Mouse (Mus musculus): ENCODE measurements around the gene Ttc22. TPM values are rescaled to one million over a fixed set of nuclear protein-coding genes. Genes with fewer than 3 reads are reported as not detected.
A peak's percentile ranks its signal among the peaks of the same experiment; 100 is the strongest.

Ttc22 gene
- polyA plus RNA-seq, 2 experiments, result 5.9 to 6.9 TPM

DNA sequence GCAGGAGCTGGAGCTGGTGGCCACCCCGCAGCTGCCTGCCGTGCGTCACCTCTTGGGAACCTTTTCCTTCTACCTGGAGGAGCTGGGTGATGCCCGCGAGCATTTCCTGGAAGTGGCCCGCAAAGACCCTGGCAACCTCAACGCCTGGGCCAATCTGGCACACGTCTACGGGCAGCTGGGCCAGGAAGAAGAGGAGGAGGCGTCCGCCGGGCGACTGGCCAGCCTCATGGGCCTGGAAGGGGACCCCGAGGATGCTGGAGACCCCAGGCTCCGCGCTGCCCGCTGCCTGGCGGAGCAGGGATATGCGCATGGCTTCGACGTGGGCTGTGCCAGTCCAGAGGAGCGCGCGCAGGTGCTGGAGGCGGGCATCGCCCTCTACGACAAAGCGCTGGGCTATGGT lies 480 bp downstream of the Ttc22 start:
- no peak for ATAC-seq (ENCODE audit: low FRiP score, low read depth)
- Histone ChIP-seq H3K27ac (replicated peaks; ENCODE audit: low read depth, low read length) (no peak overlapping the region), H3K4me2 (replicated peaks; ENCODE audit: low read depth, low read length, severe bottlenecking) (no peak overlapping the region; the same call in 1 of the 2 replicates), H3K27me3 (ENCODE audit: control insufficient read depth, insufficient read depth, low read length) (peaks cover 27% of the 10 kb centered on the region), H3K9me3 (ENCODE audit: control insufficient read depth, low read length) (no peaks in the 10 kb centered on the region), H3K4me1 (ENCODE audit: control insufficient read depth, insufficient read depth, low read length) (no peaks in the 10 kb centered on the region), H3K36me3 (ENCODE audit: control insufficient read depth, insufficient read depth, low read length) (no peaks in the 10 kb centered on the region), H3K4me3 (replicated peaks; ENCODE audit: low read length) (0 out of 2 replicates have a peak overlapping the region, but pooled peaks have one; percentile 13), H3K9ac (ENCODE audit: low read depth, low read length, severe bottlenecking) (no peak overlapping the region)
- TF ChIP-seq POLR2A (IDR thresholded peaks at IDR 0.05; ENCODE audit: borderline replicate concordance, extremely low read depth, insufficient read depth, insufficient read length), result no peak
- 26% methylated on average over 27 of the region's 28 CpGs for WGBS
- no peak for DNase-seq (ENCODE audit: low spot score)

GRCm38 (mm10) chr4:106624271-106624670 lies 2.0 kb downstream of the Ttc22 start:
- Histone ChIP-seq H3K4me2 (replicated peaks; ENCODE audit: low read depth, low read length, severe bottlenecking) (no peak overlapping the region), H3K9me3 (ENCODE audit: control insufficient read depth, low read length) (no peaks in the 10 kb centered on the region), H3K27ac (replicated peaks; ENCODE audit: low read depth, low read length) (no peak overlapping the region), H3K36me3 (ENCODE audit: control insufficient read depth, insufficient read depth, low read length) (no peaks in the 10 kb centered on the region), H3K27me3 (ENCODE audit: control insufficient read depth, insufficient read depth, low read length) (peaks cover 27% of the 10 kb centered on the region), H3K4me3 (replicated peaks; ENCODE audit: low read length) (no peak overlapping the region), H3K4me1 (ENCODE audit: control insufficient read depth, insufficient read depth, low read length) (no peaks in the 10 kb centered on the region), H3K9ac (ENCODE audit: low read depth, low read length, severe bottlenecking) (no peak overlapping the region)
- WGBS, result 93% methylated on average over 10 of the region's 10 CpGs
- ATAC-seq (ENCODE audit: low FRiP score, low read depth) (no peak), DNase-seq (ENCODE audit: low spot score) (no peak)
- TF ChIP-seq POLR2A (IDR thresholded peaks at IDR 0.05; ENCODE audit: borderline replicate concordance, extremely low read depth, insufficient read depth, insufficient read length), result no peak

GRCm38 (mm10) chr4:106627809-106628208 lies 5.6 kb downstream of the Ttc22 start:
- H3K27me3 ChIP-seq (ENCODE audit: control insufficient read depth, insufficient read depth, low read length), result peaks cover 12% of the 10 kb centered on the region
- H3K36me3 ChIP-seq (ENCODE audit: control insufficient read depth, insufficient read depth, low read length), result no peaks in the 10 kb centered on the region
- TF ChIP-seq POLR2A (IDR thresholded peaks at IDR 0.05; ENCODE audit: borderline replicate concordance, extremely low read depth, insufficient read depth, insufficient read length), result no peak
- H3K27ac ChIP-seq (replicated peaks; ENCODE audit: low read depth, low read length), result no peak overlapping the region
- H3K4me3 ChIP-seq (replicated peaks; ENCODE audit: low read length), result no peak overlapping the region
- no peaks in the 10 kb centered on the region for H3K9me3 ChIP-seq (ENCODE audit: control insufficient read depth, low read length)
- ATAC-seq (ENCODE audit: low FRiP score, low read depth), result no peak
- no peak for DNase-seq (ENCODE audit: low spot score)
- WGBS, result 76% methylated on average over 5 of the region's 5 CpGs
- H3K4me1 ChIP-seq (ENCODE audit: control insufficient read depth, insufficient read depth, low read length), result peaks cover 12% of the 10 kb centered on the region
- no peak overlapping the region for H3K4me2 ChIP-seq (replicated peaks; ENCODE audit: low read depth, low read length, severe bottlenecking)
- no peak overlapping the region for H3K9ac ChIP-seq (ENCODE audit: low read depth, low read length, severe bottlenecking)

DNA sequence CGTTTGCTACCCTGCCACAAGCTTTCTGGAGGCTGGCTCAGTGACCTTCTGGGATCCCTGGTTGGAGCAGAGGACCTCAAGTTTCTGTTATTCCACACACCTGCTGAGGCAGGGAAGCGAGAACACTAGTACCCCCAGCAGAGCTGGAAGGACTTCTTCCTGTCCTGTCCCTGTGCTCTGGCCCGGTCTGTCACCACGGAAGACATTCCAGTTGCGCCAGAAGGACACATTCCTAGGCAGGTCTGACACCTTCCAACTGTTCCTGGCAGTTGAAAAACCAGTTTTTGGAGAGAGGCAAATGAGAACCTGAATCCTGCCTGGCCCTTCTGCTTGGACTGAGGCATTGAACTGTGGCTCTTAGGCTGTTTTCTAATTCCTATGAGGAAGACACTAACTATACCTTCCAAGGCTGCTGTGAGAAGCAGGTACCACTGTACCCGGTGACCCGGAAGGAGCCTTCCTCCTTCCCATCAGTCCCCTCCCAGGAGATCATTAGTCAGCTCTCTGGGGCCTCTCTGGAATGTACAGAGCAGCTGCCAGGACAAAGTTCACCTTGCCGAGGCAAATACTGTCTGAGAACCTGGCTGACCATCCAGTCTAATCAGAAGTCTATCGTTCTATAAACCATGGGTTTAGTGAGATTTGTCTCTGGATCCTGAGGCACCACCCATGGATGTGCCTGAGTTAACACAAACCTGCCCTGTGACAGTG lies 6.6 kb downstream of the Ttc22 start:
- Histone ChIP-seq H3K9me3 (ENCODE audit: control insufficient read depth, low read length) (no peaks in the 10 kb centered on the region), H3K4me1 (ENCODE audit: control insufficient read depth, insufficient read depth, low read length) (peaks cover 21% of the 10 kb centered on the region), H3K4me3 (replicated peaks; ENCODE audit: low read length) (no peak overlapping the region), H3K4me2 (replicated peaks; ENCODE audit: low read depth, low read length, severe bottlenecking) (no peak overlapping the region), H3K36me3 (ENCODE audit: control insufficient read depth, insufficient read depth, low read length) (no peaks in the 10 kb centered on the region), H3K27ac (replicated peaks; ENCODE audit: low read depth, low read length) (no peak overlapping the region), H3K27me3 (ENCODE audit: control insufficient read depth, insufficient read depth, low read length) (peaks cover 2% of the 10 kb centered on the region; the same call in 1 of the 2 replicates), H3K9ac (ENCODE audit: low read depth, low read length, severe bottlenecking) (no peak overlapping the region)
- DNase-seq (ENCODE audit: low spot score) (no peak), ATAC-seq (ENCODE audit: low FRiP score, low read depth) (no peak)
- no peak for TF ChIP-seq POLR2A (IDR thresholded peaks at IDR 0.05; ENCODE audit: borderline replicate concordance, extremely low read depth, insufficient read depth, insufficient read length)
- WGBS, result 39% methylated on average over 9 of the region's 9 CpGs

DNA sequence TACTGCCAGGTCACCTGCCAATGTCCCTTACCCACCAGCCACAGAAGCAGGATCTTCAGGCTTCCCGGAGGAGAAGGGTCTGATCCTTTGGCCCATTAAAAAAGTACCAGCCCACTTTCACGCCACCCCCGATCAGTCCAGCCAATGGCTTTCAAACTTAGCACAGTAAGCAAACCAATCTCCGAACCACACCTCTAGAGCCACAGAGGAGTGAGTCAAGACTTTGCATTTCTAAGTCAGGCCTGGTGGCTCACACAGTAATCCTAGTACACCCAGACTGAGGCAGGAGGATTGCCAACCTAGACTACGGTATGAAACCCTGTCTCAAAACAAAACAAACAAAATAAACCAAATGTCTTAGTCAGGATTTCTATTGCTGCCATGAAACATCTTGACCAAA lies 7.1 kb downstream of the Ttc22 start:
- Histone ChIP-seq H3K27me3 (ENCODE audit: control insufficient read depth, insufficient read depth, low read length) (no peaks in the 10 kb centered on the region), H3K27ac (replicated peaks; ENCODE audit: low read depth, low read length) (no peak overlapping the region), H3K9ac (ENCODE audit: low read depth, low read length, severe bottlenecking) (no peak overlapping the region), H3K4me1 (ENCODE audit: control insufficient read depth, insufficient read depth, low read length) (peaks cover 25% of the 10 kb centered on the region), H3K4me3 (replicated peaks; ENCODE audit: low read length) (no peak overlapping the region), H3K36me3 (ENCODE audit: control insufficient read depth, insufficient read depth, low read length) (no peaks in the 10 kb centered on the region), H3K4me2 (replicated peaks; ENCODE audit: low read depth, low read length, severe bottlenecking) (no peak overlapping the region), H3K9me3 (ENCODE audit: control insufficient read depth, low read length) (no peaks in the 10 kb centered on the region)
- TF ChIP-seq POLR2A (IDR thresholded peaks at IDR 0.05; ENCODE audit: borderline replicate concordance, extremely low read depth, insufficient read depth, insufficient read length), result no peak
- ATAC-seq (ENCODE audit: low FRiP score, low read depth), result no peak
- no peak for DNase-seq (ENCODE audit: low spot score)
- 61% methylated on average over 5 of the region's 5 CpGs for WGBS

All from limb, embryonic 14.5 days (tissue).